Mouse (Mus musculus) heart, postnatal 0 days (tissue): ENCODE data around the gene Mbd6.

ENCODE experiments used
- CTCF ChIP-seq: IDR thresholded peaks from 2 replicates; pipeline ENCODE4 v1.5.1; 2016; ENCODE audit warnings: antibody characterized with exemption, control low read depth, low read depth
- EP300 ChIP-seq: IDR thresholded peaks from 2 replicates; pipeline ENCODE4 v1.6.1; 2016; ENCODE audit warnings: antibody characterized with exemption, low read depth

DNA sequence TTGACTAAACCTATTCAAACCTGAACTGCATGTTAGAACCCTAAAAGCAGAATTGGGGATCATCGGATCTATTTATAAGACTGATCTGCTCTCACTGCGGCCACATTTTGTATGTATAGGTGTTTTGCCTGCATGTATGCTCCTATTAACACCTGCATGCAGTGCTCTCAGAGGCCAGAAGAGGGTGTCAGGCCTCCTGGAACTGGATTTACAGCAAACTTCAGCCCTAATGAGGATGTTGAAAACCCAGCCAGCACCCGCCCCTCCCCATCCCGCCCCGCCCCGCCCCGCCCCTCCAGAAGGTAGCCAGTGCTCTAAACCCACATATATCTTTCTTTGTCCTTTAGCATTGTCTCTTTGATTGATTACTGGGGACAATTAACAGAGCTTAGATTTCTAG, 35.7 kb upstream of the Mbd6 start:
- TF ChIP-seq CTCF (peak; percentile 32; the same call in 1 of the 2 replicates), EP300 (no peak)
